Mouse (Mus musculus) forebrain, embryonic 16.5 days (tissue): Measurements from ENCODE around the gene Fbxo4. TPM values are rescaled to one million over a fixed set of nuclear protein-coding genes. Genes with fewer than 3 reads are reported as not detected.

Experiments used
- ATAC-seq: fragments of 200-750 bp; cut with Nextera tagmentation; 2 replicates; pipeline ENCODE4 v1.8.0; 2017; ENCODE audit warnings: mild to moderate bottlenecking, moderate library complexity
- H3K27ac ChIP-seq: fragments of 300-500 bp; sonication (generic); 2 replicates; pipeline ENCODE4 v1.5.1; 2014; ENCODE audit warnings: low read length, control low read depth
- H3K27me3 ChIP-seq: fragments of 300-500 bp; sonication (generic); replicated peaks from 2 replicates; pipeline ENCODE4 v1.6.1; 2014; ENCODE audit warnings: low read length; ENCODE audit not compliant: control insufficient read depth, insufficient read depth
- H3K36me3 ChIP-seq: fragments of 300-500 bp; sonication (generic); 2 replicates; pipeline ENCODE4 v1.6.1; 2014; ENCODE audit not compliant: control insufficient read depth, insufficient read depth
- H3K4me1 ChIP-seq: fragments of 300-500 bp; sonication (generic); replicated peaks from 2 replicates; pipeline ENCODE4 v1.6.1; 2014; ENCODE audit warnings: low read length; ENCODE audit not compliant: control insufficient read depth, insufficient read depth
- H3K4me2 ChIP-seq: fragments of 300-500 bp; sonication (generic); 2 replicates; pipeline ENCODE4 v1.6.1; 2014; ENCODE audit warnings: mild to moderate bottlenecking, low read length, control low read depth
- H3K4me3 ChIP-seq: fragments of 300-500 bp; sonication (generic); replicated peaks from 2 replicates; pipeline ENCODE4 v1.5.1; 2014; ENCODE audit warnings: mild to moderate bottlenecking, low read length, control low read depth
- H3K9ac ChIP-seq: fragments of 300-500 bp; sonication (generic); replicated peaks from 2 replicates; pipeline ENCODE4 v1.6.1; 2014; ENCODE audit warnings: low read depth, low read length, control low read depth
- H3K9me3 ChIP-seq: fragments of 300-500 bp; sonication (generic); 2 replicates; pipeline ENCODE4 v1.6.1; 2016; ENCODE audit warnings: low read length; ENCODE audit not compliant: control insufficient read depth
- WGBS: fragments of 180-500 bp; shearing (Covaris S2); extraction: QIAGEN DNeasy Blood & Tissue Kit; methylation state at CpG from one replicate; pipeline ENCODE4 v1.1.7; 2014; 5-methylcytosine and 5-hydroxymethylcytosine counted together
- polyA plus RNA-seq: library from polyadenylated mRNA; unstranded; fragments of >200 nt; fragmentation: Nextera tagmentation; extraction: Ambion mirVana; gene quantifications from 2 replicates; pipeline ENCODE4 v1.2.1, GENCODE M21; 2015

Fbxo4 gene
- polyA plus RNA-seq, 1 experiment from 2014 or later, result 6.2 TPM

DNA sequence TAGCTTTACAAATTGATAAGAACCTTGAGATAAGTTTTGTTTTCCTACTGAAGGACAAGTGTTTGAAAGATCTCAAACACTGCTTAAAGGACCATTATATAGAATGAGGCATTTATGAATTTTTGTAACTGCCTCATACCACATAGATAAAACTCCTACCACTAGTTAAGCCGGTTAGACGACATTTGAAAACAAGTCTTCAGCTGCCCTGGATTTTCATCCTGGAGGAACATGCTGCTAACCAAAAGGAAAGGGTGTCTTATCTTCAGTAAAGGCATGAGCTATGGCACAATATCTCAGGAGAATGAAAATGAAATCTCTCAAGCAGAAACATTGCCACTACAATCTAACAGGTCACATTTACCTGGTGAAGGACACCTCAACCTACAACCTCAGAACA is 44.4 kb upstream of the Fbxo4 start:
- 93% methylated on average over 2 of the region's 2 CpGs for WGBS
- no peak overlapping the region for H3K9ac ChIP-seq
- H3K4me2 ChIP-seq, result no peak overlapping the region
- H3K4me3 ChIP-seq, result no peak overlapping the region
- no peaks in the 10 kb centered on the region for H3K9me3 ChIP-seq
- no peak for ATAC-seq
- peaks cover 16% of the 10 kb centered on the region for H3K4me1 ChIP-seq
- no peak overlapping the region for H3K27ac ChIP-seq
- H3K36me3 ChIP-seq, result no peaks in the 10 kb centered on the region
- no peaks in the 10 kb centered on the region for H3K27me3 ChIP-seq

DNA sequence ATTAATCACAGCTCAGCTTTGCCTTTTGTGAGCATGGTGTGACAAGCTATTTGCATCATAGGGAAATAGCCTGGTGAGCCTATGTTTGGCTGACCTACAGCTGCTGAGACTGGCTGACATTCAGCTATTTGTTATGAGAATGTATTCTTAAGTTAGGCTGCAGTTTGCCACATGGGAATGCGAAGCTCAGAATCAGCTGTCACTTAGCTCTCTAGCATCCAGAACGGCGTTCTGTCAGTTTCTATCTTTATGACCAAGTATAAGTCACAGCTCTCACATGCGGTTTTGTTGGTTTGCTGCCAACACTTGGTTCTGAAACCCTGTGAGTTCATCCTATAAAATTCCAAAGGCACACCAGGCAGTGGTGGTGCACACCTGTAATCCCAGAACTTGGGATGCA is 41.3 kb upstream of the Fbxo4 start:
- Histone ChIP-seq H3K27ac (no peak overlapping the region), H3K36me3 (no peaks in the 10 kb centered on the region), H3K27me3 (no peaks in the 10 kb centered on the region), H3K4me3 (no peak overlapping the region), H3K4me1 (peaks cover under 1% of the 10 kb centered on the region), H3K9me3 (no peaks in the 10 kb centered on the region), H3K9ac (no peak overlapping the region), H3K4me2 (no peak overlapping the region)
- no peak for ATAC-seq
- WGBS, result 73% methylated on average over 4 of the region's 4 CpGs

DNA sequence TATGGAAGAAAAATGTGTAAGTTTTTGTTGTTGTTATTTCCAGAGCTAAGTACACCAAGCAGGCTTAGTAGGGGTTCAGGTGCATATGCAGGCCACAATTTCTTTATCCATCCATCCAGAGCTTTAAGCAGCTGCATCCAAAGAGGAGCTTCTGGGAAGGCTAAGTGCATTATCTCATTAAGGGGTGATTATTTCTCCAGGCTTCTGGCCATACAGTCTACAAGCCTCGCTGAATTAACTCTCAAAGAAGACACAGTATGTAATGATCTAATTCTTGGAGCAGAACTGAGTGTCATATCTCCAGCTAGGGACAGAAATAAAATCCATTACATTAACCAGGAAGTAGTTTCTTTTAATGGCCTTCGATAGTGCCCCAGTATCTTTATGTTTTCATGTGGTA is 34.5 kb upstream of the Fbxo4 start:
- Histone ChIP-seq H3K9ac (no peak overlapping the region), H3K4me2 (no peak overlapping the region)
- 69% methylated on average over 2 of the region's 2 CpGs for WGBS

DNA sequence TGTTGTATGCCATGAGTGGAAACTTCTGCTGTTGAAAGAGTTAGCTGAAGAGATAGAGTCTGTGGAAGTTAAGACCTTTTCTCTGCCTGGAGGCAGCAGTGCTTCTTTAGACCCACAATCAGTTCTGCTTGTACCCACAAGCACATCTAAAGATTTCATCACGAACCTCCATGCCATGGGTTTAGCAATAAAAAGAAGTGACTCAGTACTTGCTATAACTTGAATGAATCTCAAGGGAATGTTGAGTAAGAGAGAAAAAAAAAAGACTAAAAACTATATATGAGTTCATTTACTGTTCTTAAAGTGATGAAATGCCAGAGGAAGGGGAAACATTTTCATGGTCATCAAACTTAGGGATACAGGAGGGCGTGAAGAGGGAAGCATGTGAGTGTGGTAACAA is 21.2 kb upstream of the Fbxo4 start:
- H3K9me3 ChIP-seq, result peaks cover 7% of the 10 kb centered on the region; the same call in 1 of the 2 replicates
- WGBS, result 83% methylated on average over 2 of the region's 2 CpGs
- no peak overlapping the region for H3K4me3 ChIP-seq
- no peak overlapping the region for H3K9ac ChIP-seq
- no peaks in the 10 kb centered on the region for H3K4me1 ChIP-seq
- no peak overlapping the region for H3K4me2 ChIP-seq
- ATAC-seq, result no peak
- H3K27ac ChIP-seq, result no peak overlapping the region
- no peaks in the 10 kb centered on the region for H3K36me3 ChIP-seq
- H3K27me3 ChIP-seq, result no peaks in the 10 kb centered on the region

More for the DNA sequence above, 34.5 kb upstream of the Fbxo4 start:
- no peaks in the 10 kb centered on the region for H3K36me3 ChIP-seq
- no peak overlapping the region for H3K4me3 ChIP-seq
- H3K27me3 ChIP-seq, result no peaks in the 10 kb centered on the region
- no peak for ATAC-seq
- H3K9me3 ChIP-seq, result no peaks in the 10 kb centered on the region
- no peaks in the 10 kb centered on the region for H3K4me1 ChIP-seq
- H3K27ac ChIP-seq, result no peak overlapping the region

DNA sequence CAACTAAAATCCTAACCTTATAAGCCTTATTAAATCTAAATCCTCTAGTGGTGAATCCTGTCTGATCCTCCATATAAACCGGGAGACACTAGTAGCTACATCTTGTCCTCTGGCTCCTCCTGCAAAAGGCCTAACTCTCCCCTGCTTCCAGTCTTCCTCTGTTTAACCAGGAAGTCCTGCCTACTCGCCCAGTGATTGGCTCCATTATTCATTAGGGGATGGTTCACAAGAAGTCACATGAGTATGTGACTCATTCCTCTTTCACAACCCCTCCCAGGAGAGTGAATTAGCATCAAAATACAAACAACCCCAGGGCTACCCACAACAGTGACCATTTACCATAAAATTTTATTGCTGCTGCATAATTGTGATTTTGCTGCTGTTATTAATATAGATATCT is 19.8 kb upstream of the Fbxo4 start:
- H3K27me3 ChIP-seq, result no peaks in the 10 kb centered on the region
- H3K4me3 ChIP-seq, result no peak overlapping the region
- H3K27ac ChIP-seq, result no peak overlapping the region
- 0 out of 2 replicates have a peak, but pooled peaks cover 3% of the 10 kb centered on the region for H3K4me1 ChIP-seq
- ATAC-seq, result no peak
- no peaks in the 10 kb centered on the region for H3K36me3 ChIP-seq
- H3K9ac ChIP-seq, result no peak overlapping the region
- H3K4me2 ChIP-seq, result no peak overlapping the region
- WGBS, result 74% methylated on average over 2 of the region's 2 CpGs
- H3K9me3 ChIP-seq, result no peaks in the 10 kb centered on the region

DNA sequence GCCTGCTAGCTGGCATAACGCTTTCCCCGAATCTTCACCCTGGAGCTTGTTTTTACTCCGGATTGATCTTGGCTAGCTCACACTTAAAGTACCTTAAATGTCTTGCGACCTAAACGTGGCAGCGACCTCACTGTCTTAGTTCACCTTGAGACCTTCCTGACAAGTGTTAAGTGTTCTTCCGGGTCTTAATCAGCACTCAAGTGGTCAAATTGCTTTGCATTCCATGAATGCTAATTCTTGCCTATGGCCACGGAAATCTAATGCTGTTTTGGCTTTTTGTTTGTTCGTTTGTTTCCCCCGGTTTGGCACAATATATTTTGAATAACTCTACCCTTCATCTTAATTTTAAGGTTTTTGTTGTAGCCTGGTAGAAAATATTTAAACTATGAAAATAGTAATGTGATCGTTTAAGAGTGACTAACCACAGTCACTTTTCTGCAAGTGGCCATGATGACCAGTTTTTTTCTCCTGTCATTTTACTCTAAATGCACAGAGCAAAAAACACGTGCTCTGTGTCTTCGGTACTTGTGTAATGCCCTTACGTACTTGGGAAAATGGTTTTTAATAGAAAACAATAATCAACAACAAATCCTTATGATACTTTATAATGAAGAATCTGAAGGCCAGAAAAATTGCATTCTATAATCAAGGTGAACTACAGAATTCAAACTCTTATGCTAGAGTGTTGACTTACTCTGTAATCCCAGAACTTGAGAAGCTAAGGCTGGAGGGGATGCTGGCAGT is 17.1 kb upstream of the Fbxo4 start:
- no peak for ATAC-seq
- peaks cover 8% of the 10 kb centered on the region for H3K4me1 ChIP-seq
- peaks cover 6% of the 10 kb centered on the region for H3K36me3 ChIP-seq
- peak overlapping the region; percentile 93 for H3K4me3 ChIP-seq
- 19% methylated on average over 14 of the region's 14 CpGs for WGBS
- H3K4me2 ChIP-seq, result peak overlapping the region; percentile 66
- no peaks in the 10 kb centered on the region for H3K9me3 ChIP-seq
- H3K9ac ChIP-seq, result peak overlapping the region; percentile 90
- H3K27me3 ChIP-seq, result no peaks in the 10 kb centered on the region
- peak overlapping the region; percentile 46; the same call in 1 of the 2 replicates for H3K27ac ChIP-seq

DNA sequence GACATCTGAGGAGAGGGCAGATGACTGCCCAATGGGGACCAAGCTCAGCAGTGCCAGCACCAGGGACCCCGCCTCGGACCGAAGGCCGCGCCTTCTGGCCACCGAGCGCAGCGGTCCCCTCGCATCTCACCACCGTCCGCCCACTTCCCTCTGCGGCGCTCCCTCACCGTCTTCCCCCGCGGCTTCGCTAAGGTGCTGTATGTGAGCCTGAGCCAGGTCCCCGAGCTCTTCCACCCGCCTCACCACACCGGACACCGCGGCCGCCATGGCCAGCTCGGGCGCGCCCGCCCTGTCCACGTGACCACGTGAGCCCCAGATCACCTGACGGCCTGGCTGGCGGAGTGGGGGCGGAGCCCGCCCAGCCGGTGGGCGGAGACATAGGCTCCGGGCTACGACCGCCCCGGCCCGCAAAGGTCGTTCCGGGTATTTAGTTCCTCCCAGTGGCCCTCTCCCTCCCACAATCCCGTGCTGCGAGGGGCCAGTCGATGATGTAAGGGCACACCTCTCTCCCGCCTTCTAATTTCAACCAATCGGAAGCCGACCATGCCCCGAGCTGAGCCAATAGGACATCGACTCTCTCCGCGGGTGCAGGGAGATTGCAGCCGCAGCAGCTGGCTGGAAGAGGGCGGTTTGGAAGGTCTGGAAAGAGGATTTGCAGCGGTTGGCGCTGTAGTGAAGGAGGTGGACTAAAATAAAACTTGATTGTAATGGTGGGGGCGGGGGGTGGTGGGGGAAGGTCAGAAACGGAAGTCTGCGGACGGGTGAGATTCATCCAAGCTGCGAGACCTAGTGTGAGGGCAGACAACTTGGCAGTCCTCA is 16.3 kb upstream of the Fbxo4 start, which contains the start of gene AW549877:
AW549877 (minus strand) TSS at position 297 of the 819 bp plus-strand sequence.
- H3K4me1 ChIP-seq, result peaks cover 8% of the 10 kb centered on the region
- H3K4me3 ChIP-seq, result peak within 1 kb of the TSS; percentile 93
- H3K9ac ChIP-seq, result peak within 1 kb of the TSS; percentile 90
- H3K27me3 ChIP-seq, result no peaks in the 10 kb centered on the region
- peaks cover 9% of the 10 kb centered on the region for H3K36me3 ChIP-seq
- H3K9me3 ChIP-seq, result no peaks in the 10 kb centered on the region
- WGBS, result under 1% methylated on average over 60 of the region's 61 CpGs
- H3K4me2 ChIP-seq, result peak within 1 kb of the TSS; percentile 66
- peak; percentile 99 for ATAC-seq
- H3K27ac ChIP-seq, result peak within 1 kb of the TSS; percentile 92

DNA sequence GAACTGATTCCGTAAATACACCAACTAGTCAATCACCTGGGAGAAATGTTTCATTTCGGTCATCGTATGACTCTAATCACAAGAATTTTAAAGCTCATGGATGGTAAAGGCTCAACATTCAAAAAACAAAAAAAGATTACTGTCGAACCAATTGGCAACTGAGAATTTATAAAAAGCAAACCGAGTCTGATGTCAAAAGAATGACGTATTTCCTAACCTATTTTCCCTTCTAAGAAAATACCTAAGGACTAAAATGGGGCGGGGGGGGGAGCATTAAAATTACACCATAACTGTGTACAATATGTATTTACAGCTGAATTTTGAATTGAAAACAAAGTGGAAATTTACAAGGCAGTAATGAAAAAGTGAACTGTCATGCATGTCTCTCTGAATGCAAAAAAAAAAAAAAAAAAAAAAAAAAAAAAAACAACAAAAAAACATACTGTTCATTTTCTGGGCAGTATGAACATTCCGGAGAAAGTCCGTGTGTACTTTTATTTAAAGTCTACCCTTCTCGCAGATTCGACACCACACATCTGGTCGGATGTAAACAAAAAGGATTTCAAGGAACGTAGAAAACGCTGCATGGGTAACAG is 15.6 kb upstream of the Fbxo4 start:
- no peak for ATAC-seq

DNA sequence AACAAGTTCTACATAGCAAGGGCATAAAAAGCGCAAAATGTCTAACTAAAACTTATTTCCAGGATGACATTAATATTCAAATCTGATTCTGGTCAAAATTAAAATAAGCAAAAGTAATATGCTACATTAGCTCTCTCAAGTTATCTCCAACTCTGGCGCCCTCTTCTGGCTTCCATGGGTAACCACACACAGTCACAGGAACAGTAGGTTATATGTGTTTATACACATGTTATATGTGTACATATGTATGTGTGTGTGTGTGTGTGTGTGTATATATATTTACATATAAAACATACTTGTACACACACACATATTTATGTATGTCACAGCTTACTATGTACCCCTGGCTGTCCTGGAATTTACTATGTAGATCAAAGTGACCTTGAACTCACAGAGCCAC is 8.6 kb upstream of the Fbxo4 start:
- no peak overlapping the region for H3K9ac ChIP-seq
- H3K27me3 ChIP-seq, result no peaks in the 10 kb centered on the region
- no peaks in the 10 kb centered on the region for H3K4me1 ChIP-seq
- ATAC-seq, result peak; percentile 55
- 68% methylated on average over 2 of the region's 2 CpGs for WGBS
- H3K27ac ChIP-seq, result no peak overlapping the region
- no peak overlapping the region for H3K4me2 ChIP-seq
- H3K36me3 ChIP-seq, result peaks cover 15% of the 10 kb centered on the region
- H3K4me3 ChIP-seq, result no peak overlapping the region
- no peaks in the 10 kb centered on the region for H3K9me3 ChIP-seq

More for the DNA sequence above, 15.6 kb upstream of the Fbxo4 start:
- Histone ChIP-seq H3K9ac (peak overlapping the region; percentile 90), H3K36me3 (peaks cover 9% of the 10 kb centered on the region), H3K4me1 (peaks cover 8% of the 10 kb centered on the region), H3K27me3 (no peaks in the 10 kb centered on the region), H3K9me3 (no peaks in the 10 kb centered on the region), H3K27ac (peak overlapping the region; percentile 92), H3K4me3 (peak overlapping the region; percentile 93), H3K4me2 (peak overlapping the region; percentile 56)
- WGBS, result 23% methylated on average over 14 of the region's 14 CpGs
